Mouse (Mus musculus) limb, embryonic 14.5 days (tissue): ENCODE results near the gene Gbf1. TPM values are rescaled to one million over a fixed set of nuclear protein-coding genes. Genes with fewer than 3 reads are reported as not detected.
"Not testable (repeated sequence)": the region's sequence is repeated elsewhere in the genome, so short reads cannot be mapped to it uniquely, and the experiment has no call there.

Experiments used
- ATAC-seq: fragments of 200-750 bp; cut with Nextera tagmentation; 2 replicates; pipeline ENCODE4 v1.8.0; 2017; ENCODE audit warnings: low read depth, moderate number of reproducible peaks, moderate TSS enrichment; ENCODE audit not compliant: low FRiP score
- DNase-seq: peaks from one replicate; pipeline ENCODE4 v3.0.0-alpha.2; 2015; ENCODE audit warnings: low spot score
- H3K27ac ChIP-seq: fragments of 300-500 bp; sonication (generic); replicated peaks from 2 replicates; pipeline ENCODE4 v1.5.1; 2014; ENCODE audit warnings: low read depth, mild to moderate bottlenecking, low read length, moderate library complexity, mixed read lengths
- H3K27me3 ChIP-seq: fragments of 300-500 bp; sonication (generic); 2 replicates; pipeline ENCODE4 v1.6.1; 2014; ENCODE audit warnings: low read length, mixed read lengths; ENCODE audit not compliant: control insufficient read depth, insufficient read depth
- H3K36me3 ChIP-seq: fragments of 300-500 bp; sonication (generic); 2 replicates; pipeline ENCODE4 v1.6.1; 2014; ENCODE audit warnings: mild to moderate bottlenecking, low read length, moderate library complexity, mixed read lengths; ENCODE audit not compliant: control insufficient read depth, insufficient read depth
- H3K4me1 ChIP-seq: fragments of 300-500 bp; sonication (generic); 2 replicates; pipeline ENCODE4 v1.6.1; 2014; ENCODE audit warnings: antibody characterized with exemption, low read length, mixed read lengths; ENCODE audit not compliant: control insufficient read depth, insufficient read depth
- H3K4me2 ChIP-seq: fragments of 300-500 bp; sonication (generic); replicated peaks from 2 replicates; pipeline ENCODE4 v1.6.1; 2014; ENCODE audit warnings: low read depth, mild to moderate bottlenecking, low read length, moderate library complexity; ENCODE audit not compliant: severe bottlenecking
- H3K4me3 ChIP-seq: fragments of 300-500 bp; sonication (generic); replicated peaks from 2 replicates; pipeline ENCODE4 v1.5.1; 2014; ENCODE audit warnings: low read length
- H3K9ac ChIP-seq: fragments of 300-500 bp; sonication (generic); 2 replicates; pipeline ENCODE4 v1.6.1; 2014; ENCODE audit warnings: mild to moderate bottlenecking, low read depth, low read length, moderate library complexity; ENCODE audit not compliant: severe bottlenecking
- H3K9me3 ChIP-seq: fragments of 300-500 bp; sonication (generic); 2 replicates; pipeline ENCODE4 v1.6.1; 2016; ENCODE audit warnings: low read length; ENCODE audit not compliant: control insufficient read depth
- POLR2A ChIP-seq: fragments of 200-500 bp; IDR thresholded peaks from 2 replicates; pipeline ENCODE4 v1.8.0; 2012; ENCODE audit warnings: inconsistent platforms, mild to moderate bottlenecking, moderate library complexity, borderline replicate concordance; ENCODE audit not compliant: insufficient read depth, insufficient read length; ENCODE audit errors: extremely low read depth
- WGBS: fragments of 180-500 bp; shearing (Covaris S2); extraction: QIAGEN DNeasy Blood & Tissue Kit; methylation state at CpG from one replicate; pipeline ENCODE4 v1.1.7; 2014; 5-methylcytosine and 5-hydroxymethylcytosine counted together
- polyA plus RNA-seq, 2 experiments: library from polyadenylated mRNA; depleted of rRNA in 1 of 2; stranded (reverse) in 1 of 2; unstranded in 1 of 2; fragments of >200 nt; fragmentation: Nextera tagmentation in 1 of 2; extraction: Ambion mirVana in 1 of 2; gene quantifications; 2 replicates each; pipeline versions ENCODE4 v1.2.1 to v1.2.3; 2012 to 2014

Gene Gbf1
- polyA plus RNA-seq, 2 experiments: 66.8 to 92.1 TPM

DNA sequence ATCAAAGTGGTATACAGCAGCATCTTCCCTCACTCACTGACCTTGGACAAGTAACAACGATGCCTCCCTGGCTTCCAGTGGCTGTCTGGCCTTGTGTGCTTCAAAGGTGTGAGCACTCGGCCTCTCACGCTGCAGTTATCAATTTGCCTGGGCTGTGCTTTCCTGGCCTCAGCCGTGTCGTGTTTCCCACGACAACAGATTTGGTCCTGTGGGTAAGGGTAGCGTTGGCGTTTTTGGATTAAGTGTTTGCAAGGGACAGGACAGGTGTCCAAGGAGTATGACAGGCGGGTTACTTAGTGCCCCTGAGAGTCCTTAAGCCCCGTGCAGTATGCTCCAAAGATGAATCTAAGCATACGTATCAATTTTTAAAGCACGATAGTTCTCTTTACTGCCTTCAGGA is 3.2 kb upstream of the Gbf1 start:
- H3K27ac ChIP-seq: no peak overlapping the region
- WGBS: 23% methylated on average over 12 of the region's 12 CpGs
- no peak overlapping the region for H3K9ac ChIP-seq
- H3K36me3 ChIP-seq: no peaks in the 10 kb centered on the region
- DNase-seq (no peak), ATAC-seq (no peak)
- H3K27me3 ChIP-seq: peaks cover 60% of the 10 kb centered on the region
- H3K4me3 ChIP-seq: peak overlapping the region; percentile 55
- peak overlapping the region; percentile 96; the same call in 1 of the 2 replicates for H3K4me2 ChIP-seq
- H3K9me3 ChIP-seq: no peaks in the 10 kb centered on the region
- peaks cover 24% of the 10 kb centered on the region for H3K4me1 ChIP-seq
- TF ChIP-seq POLR2A: no peak

DNA sequence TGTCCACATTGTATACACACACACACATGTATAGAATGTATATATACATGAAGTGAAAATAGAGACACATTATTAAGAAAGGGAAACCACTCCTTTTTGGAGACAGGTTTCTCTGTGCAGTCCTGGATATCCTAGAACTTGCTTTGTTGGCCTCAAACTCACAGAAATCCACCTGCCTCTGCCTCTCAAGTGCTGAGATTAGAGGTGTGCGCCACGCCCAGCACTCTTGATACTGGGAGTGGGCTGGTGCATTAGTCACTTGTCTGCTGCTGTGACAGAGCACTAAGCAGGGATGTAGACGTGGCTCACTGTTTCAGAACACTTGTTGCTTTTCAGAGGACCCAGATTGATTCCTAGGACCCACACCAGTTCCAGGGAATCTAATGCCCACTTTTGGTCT is 13.6 kb downstream of the Gbf1 start:
- 90% methylated on average over 3 of the region's 3 CpGs for WGBS
- Histone ChIP-seq H3K4me1 (no peaks in the 10 kb centered on the region), H3K9me3 (no peaks in the 10 kb centered on the region), H3K27me3 (no peaks in the 10 kb centered on the region), H3K4me3 (no peak overlapping the region), H3K9ac (no peak overlapping the region), H3K27ac (no peak overlapping the region), H3K36me3 (peaks cover 47% of the 10 kb centered on the region), H3K4me2 (no peak overlapping the region)
- no peak for TF ChIP-seq POLR2A
- ATAC-seq (no peak), DNase-seq (no peak)

GRCm38 (mm10) chr19:46167169-46167568 is 14.9 kb downstream of the Gbf1 start:
- 100% methylated on average over 1 of the region's 2 CpGs for WGBS
- H3K36me3 ChIP-seq: peaks cover 59% of the 10 kb centered on the region
- H3K4me3 ChIP-seq, H3K4me2 ChIP-seq, H3K27me3 ChIP-seq, H3K4me1 ChIP-seq, DNase-seq, ATAC-seq, H3K9ac ChIP-seq, H3K27ac ChIP-seq, H3K9me3 ChIP-seq: not testable (repeated sequence)

GRCm38 (mm10) chr19:46169396-46169795 is 17.1 kb downstream of the Gbf1 start:
- no peak for TF ChIP-seq POLR2A
- DNase-seq (no peak), ATAC-seq (no peak)
- Histone ChIP-seq H3K4me3 (no peak overlapping the region), H3K36me3 (peaks cover 51% of the 10 kb centered on the region), H3K9me3 (no peaks in the 10 kb centered on the region), H3K9ac (no peak overlapping the region), H3K27me3 (no peaks in the 10 kb centered on the region), H3K4me1 (no peaks in the 10 kb centered on the region), H3K4me2 (no peak overlapping the region), H3K27ac (no peak overlapping the region)
- WGBS: 89% methylated on average over 3 of the region's 3 CpGs

DNA sequence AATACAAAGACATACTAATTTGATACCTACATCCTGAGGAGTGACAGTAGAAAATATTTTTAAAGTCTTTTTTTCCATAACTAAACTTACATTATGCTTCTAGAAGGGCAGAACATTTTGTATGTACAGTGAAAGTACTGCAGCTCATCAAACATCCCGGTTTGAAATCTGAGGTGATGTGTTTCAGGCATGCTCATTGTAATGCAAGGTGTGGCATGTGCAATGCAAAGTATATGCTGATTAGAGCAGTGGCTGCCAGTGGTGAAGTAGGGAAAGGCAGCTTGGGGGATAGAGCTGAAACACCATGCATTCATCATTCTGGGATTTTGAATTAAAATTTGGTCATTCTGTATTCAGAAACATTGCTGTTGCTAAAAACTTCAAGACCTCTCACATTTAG is 17.6 kb downstream of the Gbf1 start:
- no peaks in the 10 kb centered on the region for H3K4me1 ChIP-seq
- no peak overlapping the region for H3K4me3 ChIP-seq
- H3K9ac ChIP-seq: no peak overlapping the region
- H3K27me3 ChIP-seq: no peaks in the 10 kb centered on the region
- peaks cover 46% of the 10 kb centered on the region for H3K36me3 ChIP-seq
- DNase-seq (no peak), ATAC-seq (no peak)
- WGBS: 56% methylated on average over 1 of the region's 1 CpGs
- no peak overlapping the region for H3K4me2 ChIP-seq
- H3K27ac ChIP-seq: no peak overlapping the region
- H3K9me3 ChIP-seq: no peaks in the 10 kb centered on the region
- TF ChIP-seq POLR2A: no peak

DNA sequence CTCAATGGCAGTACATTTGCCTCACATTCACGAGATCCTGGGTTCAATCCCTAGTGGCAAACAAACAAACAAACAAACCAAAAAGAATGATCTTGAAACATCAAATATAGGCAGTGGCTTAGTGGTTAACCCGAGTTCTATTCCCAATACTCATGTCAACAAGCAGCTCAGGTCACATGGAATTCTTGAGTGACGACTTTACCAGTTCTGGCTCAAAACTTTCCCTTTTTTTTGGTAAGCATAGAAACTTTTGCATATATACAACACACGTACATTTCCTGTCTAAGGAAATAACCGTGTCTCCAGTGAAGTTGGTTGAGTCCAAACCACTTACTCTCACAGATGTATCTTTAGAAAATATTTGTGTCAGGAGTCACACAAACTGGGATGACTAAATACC is 20.2 kb downstream of the Gbf1 start:
- Histone ChIP-seq H3K4me1 (no peaks in the 10 kb centered on the region), H3K36me3 (peaks cover 27% of the 10 kb centered on the region), H3K27me3 (no peaks in the 10 kb centered on the region), H3K9ac (no peak overlapping the region), H3K4me2 (no peak overlapping the region), H3K4me3 (no peak overlapping the region), H3K9me3 (no peaks in the 10 kb centered on the region), H3K27ac (no peak overlapping the region)
- TF ChIP-seq POLR2A: no peak
- no peak for DNase-seq
- 73% methylated on average over 5 of the region's 5 CpGs for WGBS
- no peak for ATAC-seq
